Mouse (Mus musculus) myocyte (in vitro differentiated cells): ENCODE data around the gene Pramel6.

ENCODE experiments used
- POLR2A ChIP-seq: IDR thresholded peaks from one replicate; pipeline ENCODE4 v1.6.1; 2011; ENCODE audit warnings: low read depth, mild to moderate bottlenecking, control low read depth, moderate library complexity; ENCODE audit not compliant: insufficient read length
- POLR2AphosphoS2 ChIP-seq: IDR thresholded peaks from one replicate; pipeline ENCODE4 v1.6.1; 2011; ENCODE audit warnings: low read depth, control low read depth; ENCODE audit not compliant: insufficient read length

- TF ChIP-seq POLR2AphosphoS2 (no peak), POLR2A (no peak)
Measured at GRCm38 (mm10) chr2:87516581-87516980, 10.2 kb downstream of the Pramel6 start.
